Mouse (Mus musculus) embryonic facial prominence, embryonic 14.5 days (tissue): ENCODE results near the gene Carmil1. TPM values are rescaled to one million over a fixed set of nuclear protein-coding genes. Genes with fewer than 3 reads are reported as not detected.
A peak's percentile ranks its signal among the peaks of the same experiment; 100 is the strongest.

Experiments
- ATAC-seq: fragments of 200-750 bp; cut with Nextera tagmentation; 2 replicates; pipeline ENCODE4 v1.8.0; 2017; ENCODE audit warnings: low read depth, moderate number of reproducible peaks, moderate TSS enrichment
- DNase-seq: peaks from one replicate; pipeline ENCODE4 v3.0.0-alpha.2; 2015; ENCODE audit warnings: low spot score
- H3K27ac ChIP-seq: fragments of 300-500 bp; sonication (generic); replicated peaks from 2 replicates; pipeline ENCODE4 v1.5.1; 2014; ENCODE audit warnings: low read depth, mild to moderate bottlenecking, low read length, moderate library complexity
- H3K27me3 ChIP-seq: fragments of 300-500 bp; sonication (generic); replicated peaks from 2 replicates; pipeline ENCODE4 v1.6.1; 2014; ENCODE audit warnings: low read length; ENCODE audit not compliant: control insufficient read depth, insufficient read depth
- H3K36me3 ChIP-seq: fragments of 300-500 bp; sonication (generic); 2 replicates; pipeline ENCODE4 v1.6.1; 2014; ENCODE audit warnings: low read length, mixed read lengths; ENCODE audit not compliant: control insufficient read depth, insufficient read depth
- H3K4me1 ChIP-seq: fragments of 300-500 bp; sonication (generic); 2 replicates; pipeline ENCODE4 v1.6.1; 2014; ENCODE audit warnings: antibody characterized with exemption, low read length; ENCODE audit not compliant: control insufficient read depth, insufficient read depth
- H3K4me2 ChIP-seq: fragments of 300-500 bp; sonication (generic); 2 replicates; pipeline ENCODE4 v1.6.1; 2014; ENCODE audit warnings: low read depth, mild to moderate bottlenecking, low read length, moderate library complexity, mixed read lengths
- H3K4me3 ChIP-seq: fragments of 300-500 bp; sonication (generic); 2 replicates; pipeline ENCODE4 v1.5.1; 2014; ENCODE audit warnings: low read depth, mild to moderate bottlenecking, low read length
- H3K9ac ChIP-seq: fragments of 300-500 bp; sonication (generic); 2 replicates; pipeline ENCODE4 v1.6.1; 2014; ENCODE audit warnings: low read depth, mild to moderate bottlenecking, low read length, moderate library complexity, mixed read lengths
- H3K9me3 ChIP-seq: fragments of 300-500 bp; sonication (generic); 2 replicates; pipeline ENCODE4 v1.6.1; 2016; ENCODE audit warnings: low read length; ENCODE audit not compliant: control insufficient read depth
- WGBS: fragments of 180-500 bp; shearing (Covaris S2); extraction: QIAGEN DNeasy Blood & Tissue Kit; methylation state at CpG from one replicate; pipeline ENCODE4 v1.1.7; 2014; 5-methylcytosine and 5-hydroxymethylcytosine counted together
- polyA plus RNA-seq: library from polyadenylated mRNA; unstranded; fragments of >200 nt; fragmentation: Nextera tagmentation; extraction: Ambion mirVana; gene quantifications from 2 replicates; pipeline ENCODE4 v1.2.1, GENCODE M21; 2014

The Carmil1 gene
- polyA plus RNA-seq, 1 experiment from 2014 or later: 31.3 TPM

GRCm38 (mm10) chr13:24187026-24187425, 93.6 kb downstream of the Carmil1 start:
- ATAC-seq: no peak
- H3K27ac ChIP-seq: no peak overlapping the region

GRCm38 (mm10) chr13:24185641-24186040, 95.0 kb downstream of the Carmil1 start:
- no peak overlapping the region for H3K4me2 ChIP-seq
- 78% methylated on average over 3 of the region's 3 CpGs for WGBS
- no peak for DNase-seq
- H3K27me3 ChIP-seq: no peaks in the 10 kb centered on the region
- H3K27ac ChIP-seq: no peak overlapping the region
- no peaks in the 10 kb centered on the region for H3K36me3 ChIP-seq
- no peak overlapping the region for H3K4me3 ChIP-seq
- H3K9me3 ChIP-seq: no peaks in the 10 kb centered on the region
- no peak overlapping the region for H3K9ac ChIP-seq
- peaks cover 4% of the 10 kb centered on the region for H3K4me1 ChIP-seq
- ATAC-seq: no peak

More at GRCm38 (mm10) chr13:24187026-24187425, 93.6 kb downstream of the Carmil1 start:
- Histone ChIP-seq H3K4me1 (peaks cover 8% of the 10 kb centered on the region), H3K9ac (no peak overlapping the region), H3K36me3 (no peaks in the 10 kb centered on the region), H3K27me3 (no peaks in the 10 kb centered on the region), H3K9me3 (no peaks in the 10 kb centered on the region), H3K4me2 (no peak overlapping the region), H3K4me3 (no peak overlapping the region)
- no peak for DNase-seq
- 67% methylated on average over 2 of the region's 2 CpGs for WGBS

- Histone ChIP-seq H3K4me2 (no peak overlapping the region), H3K27me3 (no peaks in the 10 kb centered on the region), H3K9me3 (no peaks in the 10 kb centered on the region), H3K4me1 (peaks cover 7% of the 10 kb centered on the region; the same call in 1 of the 2 replicates), H3K9ac (no peak overlapping the region), H3K27ac (no peak overlapping the region), H3K36me3 (no peaks in the 10 kb centered on the region), H3K4me3 (no peak overlapping the region)
- ATAC-seq (peak; percentile 53; the same call in 1 of the 2 replicates), DNase-seq (peak; percentile 75)
- 52% methylated on average over 6 of the region's 6 CpGs for WGBS
Measured at GRCm38 (mm10) chr13:24182878-24183277, 97.7 kb downstream of the Carmil1 start.

- ATAC-seq: no peak
- H3K27me3 ChIP-seq: no peaks in the 10 kb centered on the region
- no peak overlapping the region for H3K4me3 ChIP-seq
- WGBS: 78% methylated on average over 10 of the region's 10 CpGs
- H3K4me2 ChIP-seq: no peak overlapping the region
- no peak for DNase-seq
- peaks cover 14% of the 10 kb centered on the region for H3K4me1 ChIP-seq
- H3K9me3 ChIP-seq: no peaks in the 10 kb centered on the region
- H3K36me3 ChIP-seq: no peaks in the 10 kb centered on the region
- H3K9ac ChIP-seq: no peak overlapping the region
- H3K27ac ChIP-seq: no peak overlapping the region
Measured at GRCm38 (mm10) chr13:24179538-24179937, 101.1 kb downstream of the Carmil1 start.

GRCm38 (mm10) chr13:24177600-24177999, 103.0 kb downstream of the Carmil1 start:
- Histone ChIP-seq H3K27ac (no peak overlapping the region), H3K9ac (no peak overlapping the region), H3K4me2 (no peak overlapping the region), H3K4me3 (no peak overlapping the region), H3K9me3 (no peaks in the 10 kb centered on the region), H3K36me3 (no peaks in the 10 kb centered on the region), H3K27me3 (no peaks in the 10 kb centered on the region), H3K4me1 (peaks cover 11% of the 10 kb centered on the region)
- peak; percentile 48 for DNase-seq
- 35% methylated on average over 5 of the region's 5 CpGs for WGBS
- ATAC-seq: 0 out of 2 replicates have a peak, but pooled peaks have one; percentile 20

GRCm38 (mm10) chr13:24176835-24177234, 103.8 kb downstream of the Carmil1 start:
- Histone ChIP-seq H3K4me2 (no peak overlapping the region), H3K4me1 (peaks cover 11% of the 10 kb centered on the region), H3K9me3 (no peaks in the 10 kb centered on the region), H3K27me3 (no peaks in the 10 kb centered on the region), H3K36me3 (no peaks in the 10 kb centered on the region), H3K4me3 (no peak overlapping the region), H3K27ac (no peak overlapping the region), H3K9ac (no peak overlapping the region)
- ATAC-seq (no peak), DNase-seq (no peak)
- 63% methylated on average over 4 of the region's 4 CpGs for WGBS

- Histone ChIP-seq H3K4me1 (no peaks in the 10 kb centered on the region), H3K4me2 (no peak overlapping the region), H3K36me3 (0 out of 2 replicates have a peak, but pooled peaks cover 2% of the 10 kb centered on the region), H3K4me3 (no peak overlapping the region), H3K27ac (no peak overlapping the region), H3K27me3 (no peaks in the 10 kb centered on the region), H3K9me3 (no peaks in the 10 kb centered on the region; the same call in 1 of the 2 replicates), H3K9ac (no peak overlapping the region)
- 75% methylated on average over 1 of the region's 1 CpGs for WGBS
- ATAC-seq: no peak
- DNase-seq: no peak
Measured at GRCm38 (mm10) chr13:24169658-24170057, 110.9 kb downstream of the Carmil1 start.

- H3K9ac ChIP-seq: no peak overlapping the region
- no peaks in the 10 kb centered on the region; the same call in 1 of the 2 replicates for H3K9me3 ChIP-seq
- H3K36me3 ChIP-seq: 0 out of 2 replicates have a peak, but pooled peaks cover 8% of the 10 kb centered on the region
- 90% methylated on average over 1 of the region's 1 CpGs for WGBS
- no peak overlapping the region for H3K4me2 ChIP-seq
- DNase-seq (no peak), ATAC-seq (no peak)
- H3K4me3 ChIP-seq: no peak overlapping the region
- H3K4me1 ChIP-seq: no peaks in the 10 kb centered on the region
- no peak overlapping the region for H3K27ac ChIP-seq
- H3K27me3 ChIP-seq: no peaks in the 10 kb centered on the region
Measured at GRCm38 (mm10) chr13:24163368-24163767, 117.2 kb downstream of the Carmil1 start.

GRCm38 (mm10) chr13:24161105-24161504, 119.5 kb downstream of the Carmil1 start:
- no peak for ATAC-seq
- H3K4me1 ChIP-seq: no peaks in the 10 kb centered on the region
- DNase-seq: no peak
- H3K4me2 ChIP-seq: no peak overlapping the region
- H3K4me3 ChIP-seq: no peak overlapping the region
- H3K9me3 ChIP-seq: no peaks in the 10 kb centered on the region; the same call in 1 of the 2 replicates
- no peak overlapping the region for H3K9ac ChIP-seq
- H3K27ac ChIP-seq: no peak overlapping the region
- no peaks in the 10 kb centered on the region for H3K27me3 ChIP-seq
- 87% methylated on average over 4 of the region's 4 CpGs for WGBS
- 0 out of 2 replicates have a peak, but pooled peaks cover 8% of the 10 kb centered on the region for H3K36me3 ChIP-seq
